Mouse (Mus musculus) liver, embryonic 14.5 days (tissue): Measurements from ENCODE around the gene Sel1l2.

ENCODE experiments used
- CTCF ChIP-seq: IDR thresholded peaks from 2 replicates; pipeline ENCODE4 v1.5.1; 2016; ENCODE audit warnings: antibody characterized with exemption, low read depth, control low read depth
- EP300 ChIP-seq: IDR thresholded peaks from 2 replicates; pipeline ENCODE4 v1.6.1; 2016; ENCODE audit warnings: antibody characterized with exemption, low read depth

GRCm38 (mm10) chr2:140200713-140201112 lies 188.8 kb downstream of the Sel1l2 start:
- TF ChIP-seq CTCF: no peak
- no peak for TF ChIP-seq EP300
